Mouse (Mus musculus): Measurements from ENCODE around the gene Il15ra. TPM values are rescaled to one million over a fixed set of nuclear protein-coding genes. Genes with fewer than 3 reads are reported as not detected.

Gene Il15ra
- polyA plus RNA-seq, 1 experiment = 33.2 TPM

- TF ChIP-seq POLR2A (IDR thresholded peaks at IDR 0.05; ENCODE audit: low read depth, low read length) = no peak
- no peak for TF ChIP-seq CTCF (IDR thresholded peaks at IDR 0.05; ENCODE audit: extremely low read depth, insufficient read depth, insufficient read length, insufficient replicate concordance)
- no peak for DNase-seq (ENCODE audit: low read depth in 1 of 2, low spot score in 2 of 2)
- no peak overlapping the region for H3K27ac ChIP-seq (ENCODE audit: insufficient read depth, low read length)
- WGBS = 95% methylated on average over 10 of the region's 10 CpGs
- no peak overlapping the region for H3K4me3 ChIP-seq (ENCODE audit: extremely low read depth, insufficient read depth, insufficient read length)
- no peaks in the 10 kb centered on the region for H3K27me3 ChIP-seq (ENCODE audit: control insufficient read depth, insufficient read depth, low read length)
- peaks cover 6% of the 10 kb centered on the region for H3K4me1 ChIP-seq (ENCODE audit: control insufficient read depth, insufficient read depth, insufficient read length)
- no peaks in the 10 kb centered on the region; the same call in 1 of the 2 replicates for H3K36me3 ChIP-seq (ENCODE audit: control insufficient read depth, insufficient read depth, low read length)
Observed at GRCm38 (mm10) chr2:11774426-11774825, 69.3 kb downstream of the Il15ra start.

- WGBS = 91% methylated on average over 5 of the region's 5 CpGs
- peaks cover 6% of the 10 kb centered on the region for H3K4me1 ChIP-seq (ENCODE audit: control insufficient read depth, insufficient read depth, insufficient read length)
- no peak for DNase-seq (ENCODE audit: low read depth in 1 of 2, low spot score in 2 of 2)
- no peak for TF ChIP-seq POLR2A (IDR thresholded peaks at IDR 0.05; ENCODE audit: low read depth, low read length)
- TF ChIP-seq CTCF (IDR thresholded peaks at IDR 0.05; ENCODE audit: extremely low read depth, insufficient read depth, insufficient read length, insufficient replicate concordance) = no peak
- no peak overlapping the region for H3K4me3 ChIP-seq (ENCODE audit: extremely low read depth, insufficient read depth, insufficient read length)
- H3K36me3 ChIP-seq (ENCODE audit: control insufficient read depth, insufficient read depth, low read length) = no peaks in the 10 kb centered on the region
- H3K27me3 ChIP-seq (ENCODE audit: control insufficient read depth, insufficient read depth, low read length) = no peaks in the 10 kb centered on the region
- H3K27ac ChIP-seq (ENCODE audit: insufficient read depth, low read length) = no peak overlapping the region
Observed at GRCm38 (mm10) chr2:11775121-11775520, 70.0 kb downstream of the Il15ra start.

GRCm38 (mm10) chr2:11776415-11776814, 71.3 kb downstream of the Il15ra start:
- peaks cover 6% of the 10 kb centered on the region for H3K4me1 ChIP-seq (ENCODE audit: control insufficient read depth, insufficient read depth, insufficient read length)
- WGBS = 42% methylated on average over 8 of the region's 8 CpGs
- H3K36me3 ChIP-seq (ENCODE audit: control insufficient read depth, insufficient read depth, low read length) = no peaks in the 10 kb centered on the region; the same call in 1 of the 2 replicates
- H3K27ac ChIP-seq (ENCODE audit: insufficient read depth, low read length) = no peak overlapping the region
- peak overlapping the region; percentile 86 for H3K4me3 ChIP-seq (ENCODE audit: extremely low read depth, insufficient read depth, insufficient read length)
- DNase-seq (ENCODE audit: low read depth in 1 of 2, low spot score in 2 of 2) = no peak
- TF ChIP-seq CTCF (IDR thresholded peaks at IDR 0.05; ENCODE audit: extremely low read depth, insufficient read depth, insufficient read length, insufficient replicate concordance) = no peak
- no peak for TF ChIP-seq POLR2A (IDR thresholded peaks at IDR 0.05; ENCODE audit: low read depth, low read length)
- no peaks in the 10 kb centered on the region for H3K27me3 ChIP-seq (ENCODE audit: control insufficient read depth, insufficient read depth, low read length)

- peak within 1 kb of the TSS; percentile 88 for H3K4me3 ChIP-seq (ENCODE audit: extremely low read depth, insufficient read depth, insufficient read length)
- H3K4me1 ChIP-seq (ENCODE audit: control insufficient read depth, insufficient read depth, insufficient read length) = peaks cover 6% of the 10 kb centered on the region
- peak within 1 kb of the TSS; percentile 85 for H3K27ac ChIP-seq (ENCODE audit: insufficient read depth, low read length)
- no peaks in the 10 kb centered on the region for H3K27me3 ChIP-seq (ENCODE audit: control insufficient read depth, insufficient read depth, low read length)
- peaks cover 2% of the 10 kb centered on the region; the same call in 1 of the 2 replicates for H3K36me3 ChIP-seq (ENCODE audit: control insufficient read depth, insufficient read depth, low read length)
- WGBS = under 1% methylated on average over 73 of the region's 73 CpGs
- TF ChIP-seq POLR2A (IDR thresholded peaks at IDR 0.05; ENCODE audit: low read depth, low read length) (peak; percentile 59), CTCF (IDR thresholded peaks at IDR 0.05; ENCODE audit: extremely low read depth, insufficient read depth, insufficient read length, insufficient replicate concordance) (no peak)
- DNase-seq (ENCODE audit: low read depth in 1 of 2, low spot score in 2 of 2) = peak; percentile 100
Observed at GRCm38 (mm10) chr2:11777091-11778068, 72.3 kb downstream of the Il15ra start, which contains the start of the genes Fbh1 and Ankrd16. TSS of gene Fbh1 (minus strand) at chr2:11777582. TSS of gene Ankrd16 (plus strand) at chr2:11777876.

- H3K36me3 ChIP-seq (ENCODE audit: control insufficient read depth, insufficient read depth, low read length) = peaks cover 8% of the 10 kb centered on the region; the same call in 1 of the 2 replicates
- TF ChIP-seq CTCF (IDR thresholded peaks at IDR 0.05; ENCODE audit: extremely low read depth, insufficient read depth, insufficient read length, insufficient replicate concordance) (no peak), POLR2A (IDR thresholded peaks at IDR 0.05; ENCODE audit: low read depth, low read length) (peak; percentile 9; the same call in 1 of the 2 replicates)
- under 1% methylated on average over 43 of the region's 43 CpGs for WGBS
- peak overlapping the region; percentile 88 for H3K4me3 ChIP-seq (ENCODE audit: extremely low read depth, insufficient read depth, insufficient read length)
- H3K27ac ChIP-seq (ENCODE audit: insufficient read depth, low read length) = peak overlapping the region; percentile 85
- DNase-seq (ENCODE audit: low read depth in 1 of 2, low spot score in 2 of 2) = peak; percentile 81 to 87
- H3K27me3 ChIP-seq (ENCODE audit: control insufficient read depth, insufficient read depth, low read length) = no peaks in the 10 kb centered on the region
- H3K4me1 ChIP-seq (ENCODE audit: control insufficient read depth, insufficient read depth, insufficient read length) = peaks cover 6% of the 10 kb centered on the region
Observed at GRCm38 (mm10) chr2:11778087-11778823, 73.2 kb downstream of the Il15ra start.

Other genes starting within 250 kb of the Il15ra start
- gene Pfkfb3, start 151.2 kb upstream of the Il15ra start, polyA plus RNA-seq (2012; rRNA removed) = 20.6 and 22.0 TPM in 2 replicates
- gene Rbm17, start 101.1 kb upstream of the Il15ra start, polyA plus RNA-seq (2012; rRNA removed) = 37.7 and 38.9 TPM in 2 replicates
- not detected in 2 replicates for gene Gm17490, start 79.0 kb upstream of the Il15ra start, polyA plus RNA-seq (2012; rRNA removed)
- 1.6 and 2.0 TPM in 2 replicates for gene Il2ra, start 62.5 kb upstream of the Il15ra start, polyA plus RNA-seq (2012; rRNA removed)
- gene Fbh1, start 72.3 kb downstream of the Il15ra start, polyA plus RNA-seq (2012; rRNA removed) = 26.0 and 26.2 TPM in 2 replicates
- gene Ankrd16, start 72.6 kb downstream of the Il15ra start, polyA plus RNA-seq (2012; rRNA removed) = 55.5 and 57.0 TPM in 2 replicates

All from spleen, adult 2 months (tissue).